Mouse (Mus musculus) heart, embryonic 16.5 days (tissue): ENCODE measurements around the gene Gtf2h3. TPM values are rescaled to one million over a fixed set of nuclear protein-coding genes. Genes with fewer than 3 reads are reported as not detected.
A peak's percentile ranks its signal among the peaks of the same experiment; 100 is the strongest.
"Not testable (repeated sequence)": the region's sequence is repeated elsewhere in the genome, so short reads cannot be mapped to it uniquely, and the experiment has no call there.

ENCODE experiments used
- ATAC-seq: fragments of 200-750 bp; cut with Nextera tagmentation; replicated peaks from 2 replicates; pipeline ENCODE4 v1.8.0; 2017; ENCODE audit warnings: moderate number of reproducible peaks; ENCODE audit not compliant: insufficient read depth, low FRiP score; ENCODE audit errors: extremely low read depth
- H3K27ac ChIP-seq: fragments of 300-500 bp; sonication (generic); 2 replicates; pipeline ENCODE4 v1.5.1; 2014; ENCODE audit warnings: mild to moderate bottlenecking, low read length, control low read depth, moderate library complexity
- H3K27me3 ChIP-seq: fragments of 300-500 bp; sonication (generic); 2 replicates; pipeline ENCODE4 v1.6.1; 2014; ENCODE audit warnings: low read length, mixed read lengths; ENCODE audit not compliant: control insufficient read depth, insufficient read depth
- H3K36me3 ChIP-seq: fragments of 300-500 bp; sonication (generic); 2 replicates; pipeline ENCODE4 v1.6.1; 2014; ENCODE audit not compliant: control insufficient read depth, insufficient read depth
- H3K4me1 ChIP-seq: fragments of 300-500 bp; sonication (generic); 2 replicates; pipeline ENCODE4 v1.6.1; 2014; ENCODE audit warnings: low read length, mixed read lengths; ENCODE audit not compliant: control insufficient read depth, insufficient read depth
- H3K4me2 ChIP-seq: fragments of 300-500 bp; sonication (generic); 2 replicates; pipeline ENCODE4 v1.6.1; 2014; ENCODE audit warnings: low read depth, mild to moderate bottlenecking, control low read depth, low read length
- H3K4me3 ChIP-seq: fragments of 300-500 bp; sonication (generic); 2 replicates; pipeline ENCODE4 v1.5.1; 2014; ENCODE audit warnings: mild to moderate bottlenecking, control low read depth, low read length
- H3K9ac ChIP-seq: fragments of 300-500 bp; sonication (generic); 2 replicates; pipeline ENCODE4 v1.6.1; 2014; ENCODE audit warnings: low read length, control low read depth
- H3K9me3 ChIP-seq: fragments of 300-500 bp; sonication (generic); replicated peaks from 2 replicates; pipeline ENCODE4 v1.6.1; 2016; ENCODE audit warnings: low read length; ENCODE audit not compliant: control insufficient read depth
- WGBS: fragments of 180-500 bp; shearing (Covaris S2); extraction: QIAGEN DNeasy Blood & Tissue Kit; methylation state at CpG from one replicate; pipeline ENCODE4 v1.1.7; 2014; 5-methylcytosine and 5-hydroxymethylcytosine counted together
- polyA plus RNA-seq: library from polyadenylated mRNA; unstranded; fragments of >200 nt; fragmentation: Nextera tagmentation; extraction: Ambion mirVana; gene quantifications from 2 replicates; pipeline ENCODE4 v1.2.1, GENCODE M21; 2015

Gtf2h3 gene
- polyA plus RNA-seq, 1 experiment from 2014 or later: 34.3 TPM

- no peaks in the 10 kb centered on the region for H3K9me3 ChIP-seq
- peaks cover 8% of the 10 kb centered on the region for H3K36me3 ChIP-seq
- H3K27ac ChIP-seq: no peak overlapping the region
- no peaks in the 10 kb centered on the region for H3K27me3 ChIP-seq
- H3K4me3 ChIP-seq: no peak overlapping the region
- peaks cover 26% of the 10 kb centered on the region for H3K4me1 ChIP-seq
- 77% methylated on average over 15 of the region's 16 CpGs for WGBS
- no peak overlapping the region for H3K4me2 ChIP-seq
- ATAC-seq: no peak
- no peak overlapping the region for H3K9ac ChIP-seq
Observed at GRCm38 (mm10) chr5:124538813-124539792, 39.8 kb upstream of the Gtf2h3 start.

GRCm38 (mm10) chr5:124539905-124540304 lies 39.0 kb upstream of the Gtf2h3 start:
- peaks cover 16% of the 10 kb centered on the region for H3K36me3 ChIP-seq
- WGBS: 73% methylated on average over 4 of the region's 4 CpGs
- peak overlapping the region; percentile 52 for H3K27ac ChIP-seq
- H3K27me3 ChIP-seq: no peaks in the 10 kb centered on the region
- H3K9me3 ChIP-seq: no peaks in the 10 kb centered on the region
- H3K4me2 ChIP-seq: peak overlapping the region; percentile 49
- ATAC-seq: no peak
- peaks cover 26% of the 10 kb centered on the region for H3K4me1 ChIP-seq
- H3K4me3 ChIP-seq: peak overlapping the region; percentile 97
- H3K9ac ChIP-seq: peak overlapping the region; percentile 22; the same call in 1 of the 2 replicates

GRCm38 (mm10) chr5:124540383-124540786 lies 38.6 kb upstream of the Gtf2h3 start, which contains the start of gene Tmed2:
Tmed2 (plus strand) TSS chr5:124540695.
- peaks cover 20% of the 10 kb centered on the region for H3K36me3 ChIP-seq
- peak within 1 kb of the TSS; percentile 91 for H3K27ac ChIP-seq
- H3K4me2 ChIP-seq: peak within 1 kb of the TSS; percentile 86
- under 1% methylated on average over 35 of the region's 35 CpGs for WGBS
- H3K9me3 ChIP-seq: no peaks in the 10 kb centered on the region
- H3K27me3 ChIP-seq: no peaks in the 10 kb centered on the region
- peaks cover 26% of the 10 kb centered on the region for H3K4me1 ChIP-seq
- peak within 1 kb of the TSS; percentile 94 for H3K9ac ChIP-seq
- peak; percentile 92 for ATAC-seq
- peak within 1 kb of the TSS; percentile 97 for H3K4me3 ChIP-seq

GRCm38 (mm10) chr5:124540905-124541601 lies 37.9 kb upstream of the Gtf2h3 start:
- under 1% methylated on average over 78 of the region's 89 CpGs for WGBS
- H3K36me3 ChIP-seq: peaks cover 25% of the 10 kb centered on the region

GRCm38 (mm10) chr5:124541602-124541973 lies 37.4 kb upstream of the Gtf2h3 start:
- Histone ChIP-seq H3K4me2 (peak overlapping the region; percentile 86), H3K9ac (peak overlapping the region; percentile 94), H3K27ac (peak overlapping the region; percentile 91), H3K9me3 (no peaks in the 10 kb centered on the region), H3K4me3 (peak overlapping the region; percentile 97), H3K27me3 (no peaks in the 10 kb centered on the region), H3K4me1 (peaks cover 25% of the 10 kb centered on the region), H3K36me3 (peaks cover 30% of the 10 kb centered on the region)
- 7% methylated on average over 8 of the region's 8 CpGs for WGBS
- no peak for ATAC-seq

More at GRCm38 (mm10) chr5:124540905-124541601, 37.9 kb upstream of the Gtf2h3 start:
- H3K4me1 ChIP-seq: peaks cover 26% of the 10 kb centered on the region
- peak overlapping the region; percentile 86 for H3K4me2 ChIP-seq
- H3K4me3 ChIP-seq: peak overlapping the region; percentile 97
- peak; percentile 73 for ATAC-seq
- peak overlapping the region; percentile 91 for H3K27ac ChIP-seq
- H3K9me3 ChIP-seq: no peaks in the 10 kb centered on the region
- peak overlapping the region; percentile 94 for H3K9ac ChIP-seq
- no peaks in the 10 kb centered on the region for H3K27me3 ChIP-seq

GRCm38 (mm10) chr5:124550737-124551136 lies 28.2 kb upstream of the Gtf2h3 start:
- H3K27me3 ChIP-seq, H3K4me2 ChIP-seq, H3K9ac ChIP-seq, H3K4me3 ChIP-seq, H3K9me3 ChIP-seq, ATAC-seq, H3K27ac ChIP-seq: not testable (repeated sequence)
- Histone ChIP-seq H3K4me1 (peaks cover 12% of the 10 kb centered on the region; the same call in 1 of the 2 replicates), H3K36me3 (peaks cover 31% of the 10 kb centered on the region)
- WGBS: 87% methylated on average over 4 of the region's 4 CpGs

- H3K9me3 ChIP-seq, ATAC-seq, H3K27me3 ChIP-seq: not testable (repeated sequence)
- Histone ChIP-seq H3K36me3 (peaks cover 28% of the 10 kb centered on the region), H3K9ac (peak overlapping the region; percentile 79), H3K27ac (peak overlapping the region; percentile 74), H3K4me2 (peak overlapping the region; percentile 68), H3K4me3 (peak overlapping the region; percentile 81), H3K4me1 (peaks cover 12% of the 10 kb centered on the region; the same call in 1 of the 2 replicates)
- 26% methylated on average over 5 of the region's 5 CpGs for WGBS
Observed at GRCm38 (mm10) chr5:124551349-124552093, 27.4 kb upstream of the Gtf2h3 start.

- H3K4me3 ChIP-seq: peak overlapping the region; percentile 81
- H3K27me3 ChIP-seq: no peaks in the 10 kb centered on the region
- H3K9ac ChIP-seq: peak overlapping the region; percentile 79
- WGBS: 9% methylated on average over 9 of the region's 9 CpGs
- H3K4me2 ChIP-seq: peak overlapping the region; percentile 68
- no peak for ATAC-seq
- peak overlapping the region; percentile 74 for H3K27ac ChIP-seq
- peaks cover 12% of the 10 kb centered on the region; the same call in 1 of the 2 replicates for H3K4me1 ChIP-seq
- no peaks in the 10 kb centered on the region for H3K9me3 ChIP-seq
- H3K36me3 ChIP-seq: peaks cover 29% of the 10 kb centered on the region
Observed at GRCm38 (mm10) chr5:124552094-124552472, 26.9 kb upstream of the Gtf2h3 start.
